ENCODE assay signal across 18 mouse cellular contexts in the genomic region with DNA sequence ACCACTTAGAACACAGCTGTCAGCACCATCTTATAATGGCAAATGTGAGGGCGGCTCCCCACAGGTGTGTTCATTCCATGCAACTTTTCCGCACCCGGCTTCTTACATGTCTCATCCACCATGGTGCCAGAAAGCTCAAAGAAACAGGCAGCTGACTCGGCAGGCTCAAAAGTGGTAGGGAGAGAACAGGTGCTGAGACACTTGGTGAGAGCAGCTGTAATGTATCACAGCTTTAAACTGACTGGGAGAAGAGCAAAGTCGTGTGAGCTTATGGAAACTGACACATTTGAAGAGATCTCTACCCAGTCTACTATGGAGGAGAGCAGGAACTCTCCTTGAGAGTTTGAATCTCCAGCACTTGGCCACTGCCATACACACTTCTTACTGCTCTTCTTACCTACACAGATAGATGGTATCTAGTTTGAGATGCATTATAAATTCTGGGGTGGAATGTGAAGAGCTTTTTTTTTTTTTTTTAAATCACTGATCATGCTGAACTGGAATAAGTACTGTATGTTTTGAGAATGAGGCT.
DNase-seq lines count a peak whose midpoint lies in the region; ATAC-seq and TF ChIP-seq lines count a peak whose summit lies in the region.
"Had no signal": no experiment of that assay in that cellular context is flagged by ENCODE, and none has a peak within 500 bp of the region (broad histone marks: within the 10 kb centered on the region; RNA-seq: fewer than 3 reads in every experiment).

No protein-coding gene starts in this region.

- no peaks in the 10 kb centered on the region for H3K4me1 ChIP-seq in hindbrain, embryonic 14.5 days (replicated peaks; ENCODE audit: control insufficient read depth, insufficient read depth, low read length)
- H3K4me1 ChIP-seq in hindbrain, postnatal 0 days (ENCODE audit: insufficient read depth, low read length) = no peaks in the 10 kb centered on the region
- H3K4me1 ChIP-seq in neural tube, embryonic 14.5 days (ENCODE audit: control insufficient read depth, insufficient read depth, low read length) = no peaks in the 10 kb centered on the region
- peaks cover 8% of the 10 kb centered on the region; the same call in 1 of the 2 replicates for H3K4me1 ChIP-seq in forebrain, embryonic 12.5 days
- peaks cover 8% of the 10 kb centered on the region for H3K4me1 ChIP-seq in midbrain, embryonic 16.5 days (ENCODE audit: control insufficient read depth, insufficient read depth, low read length)
- H3K4me1 ChIP-seq: embryonic facial prominence, embryonic 13.5 days; heart, embryonic 10.5 days; hindbrain, embryonic 10.5 days; limb, embryonic 15.5 days had no signal

- H3K9me3 ChIP-seq in hindbrain, embryonic 14.5 days (ENCODE audit: control insufficient read depth, low read length) = no peaks in the 10 kb centered on the region
- H3K9me3 ChIP-seq in hindbrain, postnatal 0 days (ENCODE audit: low read length) = no peaks in the 10 kb centered on the region
- H3K9me3 ChIP-seq in neural tube, embryonic 14.5 days (ENCODE audit: control insufficient read depth, low read length) = no peaks in the 10 kb centered on the region
- H3K9me3 ChIP-seq in forebrain, embryonic 12.5 days = no peaks in the 10 kb centered on the region
- no peaks in the 10 kb centered on the region for H3K9me3 ChIP-seq in midbrain, embryonic 16.5 days (replicated peaks; ENCODE audit: control insufficient read depth, low read length, poor library complexity, severe bottlenecking)
- H3K9me3 ChIP-seq: embryonic facial prominence, embryonic 13.5 days; heart, embryonic 10.5 days; hindbrain, embryonic 10.5 days; limb, embryonic 15.5 days had no signal

- no peaks in the 10 kb centered on the region for H3K36me3 ChIP-seq in hindbrain, embryonic 14.5 days (replicated peaks; ENCODE audit: control insufficient read depth, insufficient read depth)
- no peaks in the 10 kb centered on the region for H3K36me3 ChIP-seq in hindbrain, postnatal 0 days (ENCODE audit: insufficient read depth, low read length)
- H3K36me3 ChIP-seq in neural tube, embryonic 14.5 days (ENCODE audit: control insufficient read depth, insufficient read depth, low read length) = no peaks in the 10 kb centered on the region
- no peaks in the 10 kb centered on the region for H3K36me3 ChIP-seq in forebrain, embryonic 12.5 days (replicated peaks)
- no peaks in the 10 kb centered on the region for H3K36me3 ChIP-seq in midbrain, embryonic 16.5 days (ENCODE audit: control insufficient read depth, insufficient read depth, low read length)
- H3K36me3 ChIP-seq: embryonic facial prominence, embryonic 13.5 days; heart, embryonic 10.5 days; hindbrain, embryonic 10.5 days; limb, embryonic 15.5 days had no signal

- no peak for ATAC-seq in hindbrain, embryonic 14.5 days (ENCODE audit: low FRiP score)
- no peak for ATAC-seq in hindbrain, postnatal 0 days
- 0 out of 2 replicates have a peak, but pooled peaks have one; percentile 14 for ATAC-seq in neural tube, embryonic 14.5 days (ENCODE audit: low read depth)
- ATAC-seq in forebrain, embryonic 12.5 days (ENCODE audit: low FRiP score) = no peak
- ATAC-seq in midbrain, embryonic 16.5 days = 0 out of 2 replicates have a peak, but pooled peaks have one; percentile 39
- ATAC-seq: intestine, embryonic 16.5 days; lung, postnatal 0 days had no signal

- peak overlapping the region; percentile 11; the same call in 1 of the 2 replicates for H3K27ac ChIP-seq in hindbrain, embryonic 14.5 days
- H3K27ac ChIP-seq in hindbrain, postnatal 0 days = no peak overlapping the region
- H3K27ac ChIP-seq in neural tube, embryonic 14.5 days (ENCODE audit: low read depth, low read length) = no peak overlapping the region
- peak overlapping the region; percentile 78 for H3K27ac ChIP-seq in forebrain, embryonic 12.5 days
- peak overlapping the region; percentile 69 for H3K27ac ChIP-seq in midbrain, embryonic 16.5 days (ENCODE audit: low read length)
- H3K27ac ChIP-seq: embryonic facial prominence, embryonic 13.5 days; heart, embryonic 10.5 days; hindbrain, embryonic 10.5 days; limb, embryonic 15.5 days had no signal

- no peak overlapping the region for H3K4me3 ChIP-seq in hindbrain, embryonic 14.5 days (replicated peaks; ENCODE audit: low read length)
- no peak overlapping the region for H3K4me3 ChIP-seq in hindbrain, postnatal 0 days (ENCODE audit: low read length)
- H3K4me3 ChIP-seq in neural tube, embryonic 14.5 days (ENCODE audit: low read depth, low read length) = no peak overlapping the region
- H3K4me3 ChIP-seq in forebrain, embryonic 12.5 days (replicated peaks) = no peak overlapping the region
- H3K4me3 ChIP-seq in midbrain, embryonic 16.5 days (ENCODE audit: low read depth, low read length) = no peak overlapping the region
- H3K4me3 ChIP-seq: embryonic facial prominence, embryonic 13.5 days; heart, embryonic 10.5 days; hindbrain, embryonic 10.5 days; limb, embryonic 15.5 days had no signal

- TF ChIP-seq CTCF in hindbrain, postnatal 0 days (IDR thresholded peaks at IDR 0.05; ENCODE audit: low read depth) = no peak

- DNase-seq in hindbrain, embryonic 14.5 days (ENCODE audit: low spot score) = no peak
- DNase-seq in hindbrain, postnatal 0 days (ENCODE audit: low spot score) = no peak
- DNase-seq in neural tube, embryonic 10.5 days (ENCODE audit: extremely low spot score, low spot score) = no peak
- DNase-seq in thymus, adult 18-20 months = no peak
- DNase-seq in cerebellum, postnatal 14 days = no peak
- DNase-seq: B cell, adult 2 months; cerebellum, adult 9-10 months; kidney, postnatal 36 days; thymus, postnatal 25 days had no signal

- WGBS in hindbrain, embryonic 14.5 days = 91% methylated on average over 5 of the region's 5 CpGs
- 78% methylated on average over 5 of the region's 5 CpGs for WGBS in hindbrain, postnatal 0 days
- WGBS in neural tube, embryonic 14.5 days = 90% methylated on average over 5 of the region's 5 CpGs
- WGBS in forebrain, embryonic 12.5 days = 87% methylated on average over 5 of the region's 5 CpGs
- 89% methylated on average over 5 of the region's 5 CpGs for WGBS in midbrain, embryonic 16.5 days

- no peaks in the 10 kb centered on the region for H3K27me3 ChIP-seq in hindbrain, embryonic 14.5 days (ENCODE audit: control insufficient read depth, insufficient read depth, low read length)
- H3K27me3 ChIP-seq in hindbrain, postnatal 0 days (ENCODE audit: insufficient read depth, low read length) = no peaks in the 10 kb centered on the region
- no peaks in the 10 kb centered on the region for H3K27me3 ChIP-seq in neural tube, embryonic 14.5 days (ENCODE audit: control insufficient read depth, insufficient read depth, low read length)
- H3K27me3 ChIP-seq in forebrain, embryonic 12.5 days = no peaks in the 10 kb centered on the region
- no peaks in the 10 kb centered on the region for H3K27me3 ChIP-seq in midbrain, embryonic 16.5 days (ENCODE audit: control insufficient read depth, insufficient read depth, low read depth, low read length)
- H3K27me3 ChIP-seq: embryonic facial prominence, embryonic 13.5 days; limb, embryonic 15.5 days had no signal

- no peak overlapping the region for H3K9ac ChIP-seq in hindbrain, embryonic 14.5 days
- H3K9ac ChIP-seq in hindbrain, postnatal 0 days (replicated peaks; ENCODE audit: low read length) = no peak overlapping the region
- no peak overlapping the region for H3K9ac ChIP-seq in neural tube, embryonic 14.5 days (replicated peaks; ENCODE audit: low read depth, low read length)
- H3K9ac ChIP-seq in forebrain, embryonic 12.5 days = no peak overlapping the region
- H3K9ac ChIP-seq in midbrain, embryonic 16.5 days (ENCODE audit: low read depth, low read length) = no peak overlapping the region
- H3K9ac ChIP-seq: embryonic facial prominence, embryonic 13.5 days; limb, embryonic 15.5 days had no signal

- H3K4me2 ChIP-seq in hindbrain, embryonic 14.5 days (replicated peaks) = no peak overlapping the region
- H3K4me2 ChIP-seq in hindbrain, postnatal 0 days (ENCODE audit: low read depth, low read length) = no peak overlapping the region
- no peak overlapping the region for H3K4me2 ChIP-seq in neural tube, embryonic 14.5 days (ENCODE audit: low read depth, low read length)
- H3K4me2 ChIP-seq in forebrain, embryonic 12.5 days = no peak overlapping the region
- no peak overlapping the region for H3K4me2 ChIP-seq in midbrain, embryonic 16.5 days (ENCODE audit: low read length)
- H3K4me2 ChIP-seq: embryonic facial prominence, embryonic 13.5 days; limb, embryonic 15.5 days had no signal

Comparison
In these comparisons a context has a peak if more than half of its experiments do, and no peak if none do; other contexts are left out.
1. H3K27ac ChIP-seq: peak in hindbrain, embryonic 14.5 days (single experiment), forebrain, embryonic 12.5 days (single experiment) and midbrain, embryonic 16.5 days (single experiment); none in hindbrain, postnatal 0 days (single experiment) and neural tube, embryonic 14.5 days (single experiment).
2. ATAC-seq: peak in neural tube, embryonic 14.5 days (single experiment) and midbrain, embryonic 16.5 days (single experiment); none in hindbrain, embryonic 14.5 days (single experiment), hindbrain, postnatal 0 days (single experiment) and forebrain, embryonic 12.5 days (single experiment).